Mouse (Mus musculus): ENCODE data around the gene Hivep1. TPM values are rescaled to one million over a fixed set of nuclear protein-coding genes. Genes with fewer than 3 reads are reported as not detected.

The Hivep1 gene
- total RNA-seq, 1 experiment from 2014 or later = 23.1 TPM

DNA sequence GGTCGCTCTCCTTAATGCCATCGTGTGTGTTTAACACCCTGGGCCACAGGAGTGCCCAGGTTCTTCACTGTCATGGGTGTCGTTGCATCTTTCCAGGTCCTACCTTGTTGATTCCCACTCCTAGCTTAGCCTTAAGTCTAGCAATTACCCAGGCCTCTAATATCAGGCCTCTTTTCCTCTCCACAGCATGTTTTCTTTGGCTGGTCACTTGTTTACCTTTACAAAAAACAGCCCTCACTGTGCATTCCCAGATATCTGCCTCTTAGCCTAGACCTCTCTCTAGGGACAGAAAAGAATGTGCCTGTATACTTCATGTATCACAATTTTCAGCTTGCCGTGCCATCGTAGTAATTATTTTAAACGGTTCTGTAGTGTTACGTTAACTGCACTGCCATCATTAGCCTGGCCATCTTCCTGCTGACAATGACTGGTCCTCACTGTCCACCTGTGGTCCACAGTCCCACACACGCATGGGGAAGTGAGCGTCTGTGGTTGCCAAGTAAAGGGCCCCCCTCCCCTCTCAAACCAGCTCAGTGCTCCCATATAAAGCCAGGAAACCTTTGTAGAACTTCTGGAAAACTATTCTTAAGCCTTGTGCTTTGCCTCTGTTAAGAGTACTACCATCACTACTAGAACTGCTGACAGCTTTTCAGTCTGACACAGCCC, 98.8 kb downstream of the Hivep1 start:
- no peak for ATAC-seq (replicated peaks in 1 of 2; ENCODE audit: insufficient read depth in 1 of 2, low FRiP score in 2 of 2, low TSS enrichment in 1 of 2, low read depth in 1 of 2, poor library complexity in 2 of 2, severe bottlenecking in 2 of 2)

DNA sequence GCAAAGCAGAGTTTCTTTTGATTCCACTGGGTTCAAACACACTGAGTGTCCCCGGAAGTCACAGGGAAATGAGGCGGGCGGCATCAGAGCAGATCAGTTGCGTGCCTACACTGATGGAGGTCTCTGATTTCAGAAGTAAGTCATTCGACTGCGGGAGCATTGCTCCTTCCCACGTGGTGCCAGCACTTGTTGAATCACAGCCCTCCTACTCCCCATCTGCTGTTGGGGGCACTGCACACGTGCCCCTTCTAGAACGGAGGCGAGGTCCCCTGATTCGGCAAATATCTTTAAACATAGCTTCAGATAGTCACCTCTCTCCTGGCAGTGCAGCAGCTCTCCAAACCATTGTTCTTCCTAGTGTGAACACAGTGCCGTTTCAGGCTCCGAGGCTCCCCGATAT, 106.4 kb downstream of the Hivep1 start:
- no peak for ATAC-seq (replicated peaks in 1 of 2; ENCODE audit: insufficient read depth in 1 of 2, low FRiP score in 2 of 2, low TSS enrichment in 1 of 2, low read depth in 1 of 2, poor library complexity in 2 of 2, severe bottlenecking in 2 of 2)

GRCm38 (mm10) chr13:42159416-42160185, 107.8 kb downstream of the Hivep1 start:
- no peak for ATAC-seq (replicated peaks in 1 of 2; ENCODE audit: insufficient read depth in 1 of 2, low FRiP score in 2 of 2, low TSS enrichment in 1 of 2, low read depth in 1 of 2, poor library complexity in 2 of 2, severe bottlenecking in 2 of 2)

DNA sequence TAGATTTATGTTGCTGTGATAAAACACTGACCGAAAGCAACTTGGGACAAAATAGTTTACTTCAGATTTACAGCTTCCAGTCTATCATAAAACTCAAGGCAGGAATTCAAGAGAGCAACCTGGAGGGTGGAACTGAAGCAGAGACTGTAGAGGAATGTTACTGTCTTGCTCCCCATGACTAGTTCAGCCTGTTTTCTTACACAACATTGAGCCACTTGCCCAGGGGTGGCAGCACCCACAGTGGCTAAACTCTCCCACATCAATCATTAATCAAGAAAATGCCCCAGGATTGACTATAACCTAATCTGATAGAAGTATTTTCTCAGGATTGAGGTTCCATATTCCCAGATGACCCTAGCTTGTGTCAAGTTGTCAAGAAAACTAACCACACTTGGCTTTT, 119.0 kb downstream of the Hivep1 start:
- ATAC-seq (replicated peaks in 1 of 2; ENCODE audit: insufficient read depth in 1 of 2, low FRiP score in 2 of 2, low TSS enrichment in 1 of 2, low read depth in 1 of 2, poor library complexity in 2 of 2, severe bottlenecking in 2 of 2) = no peak

- no peak for ATAC-seq (replicated peaks in 1 of 2; ENCODE audit: insufficient read depth in 1 of 2, low FRiP score in 2 of 2, low TSS enrichment in 1 of 2, low read depth in 1 of 2, poor library complexity in 2 of 2, severe bottlenecking in 2 of 2)
Measured at GRCm38 (mm10) chr13:42174827-42175420, 123.1 kb downstream of the Hivep1 start.

GRCm38 (mm10) chr13:42182635-42183034, 130.8 kb downstream of the Hivep1 start:
- no peak for ATAC-seq (replicated peaks in 1 of 2; ENCODE audit: insufficient read depth in 1 of 2, low FRiP score in 2 of 2, low TSS enrichment in 1 of 2, low read depth in 1 of 2, poor library complexity in 2 of 2, severe bottlenecking in 2 of 2)

DNA sequence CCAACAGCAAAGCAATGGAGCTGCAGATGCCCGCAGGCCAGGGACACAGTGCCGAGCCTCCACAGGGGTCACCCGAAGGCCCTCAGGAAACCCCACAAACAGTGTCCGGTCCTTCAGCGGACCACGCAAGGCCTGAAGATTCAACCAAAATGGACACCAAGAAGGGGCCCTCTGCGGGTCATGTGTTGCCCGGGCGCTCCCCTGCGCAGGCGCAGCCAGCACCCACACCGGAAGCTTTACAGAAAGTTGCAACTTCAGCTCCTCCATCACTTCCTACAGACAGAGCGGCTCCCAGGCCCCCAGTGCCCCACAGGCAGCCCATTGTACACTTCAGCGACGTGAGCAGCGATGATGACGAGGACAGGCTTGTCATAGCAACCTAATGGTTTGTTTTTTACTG, 132.3 kb downstream of the Hivep1 start:
- ATAC-seq (replicated peaks in 1 of 2; ENCODE audit: insufficient read depth in 1 of 2, low FRiP score in 2 of 2, low TSS enrichment in 1 of 2, low read depth in 1 of 2, poor library complexity in 2 of 2, severe bottlenecking in 2 of 2) = no peak

GRCm38 (mm10) chr13:42193016-42193415, 141.2 kb downstream of the Hivep1 start:
- ATAC-seq (replicated peaks in 1 of 2; ENCODE audit: insufficient read depth in 1 of 2, low FRiP score in 2 of 2, low TSS enrichment in 1 of 2, low read depth in 1 of 2, poor library complexity in 2 of 2, severe bottlenecking in 2 of 2) = no peak

- ATAC-seq (replicated peaks in 1 of 2; ENCODE audit: insufficient read depth in 1 of 2, low FRiP score in 2 of 2, low TSS enrichment in 1 of 2, low read depth in 1 of 2, poor library complexity in 2 of 2, severe bottlenecking in 2 of 2) = no peak
Measured at GRCm38 (mm10) chr13:42195671-42196070, 143.8 kb downstream of the Hivep1 start.

DNA sequence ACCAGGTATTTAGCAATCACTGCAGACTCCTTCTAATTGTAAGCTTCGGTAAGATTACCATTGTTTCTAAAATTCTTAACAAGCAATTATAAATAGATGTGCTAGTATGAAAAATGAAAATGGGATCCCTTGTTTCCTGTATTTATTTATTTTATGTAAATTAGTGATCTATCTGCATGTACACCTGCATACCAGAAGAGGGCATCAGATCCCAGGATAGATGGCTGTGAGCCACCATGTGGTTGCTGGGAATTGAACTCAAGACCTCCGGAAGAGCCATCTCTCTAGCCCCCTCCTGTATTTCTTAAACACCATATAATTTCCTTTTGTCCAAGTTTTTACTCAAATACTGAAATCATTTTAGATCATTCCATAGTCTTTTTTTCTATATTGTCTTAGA, 145.8 kb downstream of the Hivep1 start:
- no peak for ATAC-seq (replicated peaks in 1 of 2; ENCODE audit: insufficient read depth in 1 of 2, low FRiP score in 2 of 2, low TSS enrichment in 1 of 2, low read depth in 1 of 2, poor library complexity in 2 of 2, severe bottlenecking in 2 of 2)

DNA sequence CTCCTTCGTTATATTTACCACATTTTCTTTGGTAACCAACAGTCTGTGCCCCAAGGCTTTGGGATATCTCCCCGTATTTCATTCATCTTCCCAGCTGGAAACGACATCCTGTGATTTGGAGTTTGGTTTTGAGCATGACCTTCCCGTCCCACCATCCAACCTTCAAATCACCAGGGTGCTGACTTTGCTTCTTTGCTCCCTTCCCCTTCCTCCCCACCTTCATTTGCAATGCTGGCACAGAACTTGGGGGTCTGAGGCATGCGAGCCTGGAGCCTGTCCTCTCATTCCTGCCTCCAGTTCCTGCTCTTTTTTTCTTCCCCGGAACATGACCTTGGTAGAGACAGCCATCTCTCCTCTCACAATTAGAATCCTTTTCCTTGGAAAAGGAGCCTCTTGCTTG, 161.7 kb downstream of the Hivep1 start:
- ATAC-seq (replicated peaks in 1 of 2; ENCODE audit: insufficient read depth in 1 of 2, low FRiP score in 2 of 2, low TSS enrichment in 1 of 2, low read depth in 1 of 2, poor library complexity in 2 of 2, severe bottlenecking in 2 of 2) = no peak

DNA sequence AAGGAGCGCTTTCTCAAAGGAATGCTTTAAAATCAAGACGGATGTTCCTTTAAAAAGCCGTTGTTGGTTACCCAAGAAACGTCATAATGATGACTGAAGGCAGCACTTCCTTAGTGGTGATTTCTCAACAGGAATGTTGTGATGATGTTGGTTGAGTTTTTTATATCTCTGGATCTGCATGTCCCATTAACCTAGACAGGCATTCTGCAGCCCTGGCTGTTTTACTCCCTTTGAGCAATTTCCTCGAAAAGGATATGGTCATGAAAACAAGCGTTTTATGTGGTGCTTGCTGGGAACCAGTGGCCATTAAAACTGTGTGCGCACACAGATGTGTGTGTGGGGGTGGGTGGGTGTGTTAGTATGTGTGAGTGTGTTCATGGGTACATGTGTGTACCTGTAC, 170.6 kb downstream of the Hivep1 start:
- ATAC-seq (replicated peaks in 1 of 2; ENCODE audit: insufficient read depth in 1 of 2, low FRiP score in 2 of 2, low TSS enrichment in 1 of 2, low read depth in 1 of 2, poor library complexity in 2 of 2, severe bottlenecking in 2 of 2) = no peak

- ATAC-seq (replicated peaks in 1 of 2; ENCODE audit: insufficient read depth in 1 of 2, low FRiP score in 2 of 2, low TSS enrichment in 1 of 2, low read depth in 1 of 2, poor library complexity in 2 of 2, severe bottlenecking in 2 of 2) = no peak
Measured at GRCm38 (mm10) chr13:42228849-42229248, 177.0 kb downstream of the Hivep1 start.

GRCm38 (mm10) chr13:42233741-42234419, 182.1 kb downstream of the Hivep1 start:
- no peak for ATAC-seq (replicated peaks in 1 of 2; ENCODE audit: insufficient read depth in 1 of 2, low FRiP score in 2 of 2, low TSS enrichment in 1 of 2, low read depth in 1 of 2, poor library complexity in 2 of 2, severe bottlenecking in 2 of 2)

DNA sequence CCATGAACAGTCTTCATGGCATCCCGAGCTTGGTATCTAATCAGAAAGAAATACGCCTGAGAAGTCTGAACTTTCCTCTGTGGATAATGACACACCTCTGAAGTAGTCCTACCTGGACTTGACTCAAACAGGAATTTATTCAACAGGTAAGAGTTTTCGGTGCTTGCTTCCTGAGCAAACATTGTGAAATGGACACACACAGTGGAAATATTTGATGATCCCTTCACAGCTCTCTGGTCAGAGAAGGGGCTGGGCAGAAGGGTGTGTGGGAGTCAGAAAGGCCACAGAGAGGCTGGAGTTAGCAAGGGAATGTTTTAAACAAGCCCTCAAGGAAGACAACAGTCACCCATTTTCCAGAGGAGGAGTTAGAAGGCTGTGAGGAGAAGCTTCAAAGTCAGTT, 186.7 kb downstream of the Hivep1 start:
- ATAC-seq (replicated peaks in 1 of 2; ENCODE audit: insufficient read depth in 1 of 2, low FRiP score in 2 of 2, low TSS enrichment in 1 of 2, low read depth in 1 of 2, poor library complexity in 2 of 2, severe bottlenecking in 2 of 2) = no peak

DNA sequence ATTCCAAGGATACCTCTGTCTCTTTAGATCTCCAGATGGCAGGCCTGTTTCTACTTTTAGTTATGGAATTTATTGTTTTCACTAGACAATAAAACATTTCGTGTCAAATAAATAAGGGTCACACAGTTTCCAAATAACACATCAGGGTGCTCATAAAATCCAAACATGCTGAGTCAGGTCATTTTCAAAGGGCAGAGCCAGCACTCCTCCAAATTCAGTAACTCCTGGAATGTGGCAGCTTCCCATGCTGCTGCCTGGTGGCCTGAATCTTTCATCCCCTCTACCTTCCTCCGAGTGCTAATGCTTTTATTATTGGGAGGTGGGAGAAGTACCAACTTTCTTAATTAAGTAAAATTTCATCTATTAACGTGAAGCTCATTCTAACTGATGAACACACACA, 190.3 kb downstream of the Hivep1 start:
- ATAC-seq (replicated peaks in 1 of 2; ENCODE audit: insufficient read depth in 1 of 2, low FRiP score in 2 of 2, low TSS enrichment in 1 of 2, low read depth in 1 of 2, poor library complexity in 2 of 2, severe bottlenecking in 2 of 2) = no peak

Data from hematopoietic stem cell, adult 5-6 weeks (primary cell).